Mouse (Mus musculus): Measurements from ENCODE around the gene Lsr.
"Not testable (repeated sequence)": the region's sequence is repeated elsewhere in the genome, so short reads cannot be mapped to it uniquely, and the experiment has no call there.

DNA sequence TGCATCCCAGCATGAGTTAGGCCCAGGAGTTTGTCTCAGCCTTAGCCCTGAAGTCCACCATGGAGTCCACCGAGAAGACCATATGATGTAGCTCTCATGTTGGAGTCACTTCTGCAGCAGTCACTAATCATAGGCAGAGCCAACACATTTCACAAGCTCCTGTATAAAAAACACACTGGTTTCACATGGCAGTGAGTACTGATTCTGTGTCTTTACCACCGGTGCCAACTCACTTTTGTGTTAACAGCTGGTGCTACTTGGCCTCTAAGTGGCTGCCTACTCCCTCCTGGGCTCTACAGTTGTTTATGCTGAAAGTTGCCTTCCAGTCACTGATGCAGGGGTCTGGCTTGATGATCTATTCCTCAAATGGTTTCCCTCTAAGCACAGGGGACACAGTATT is 48.7 kb downstream of the Lsr start, which contains the start of gene Hamp2:
- not testable (repeated sequence) for TF ChIP-seq CTCF (IDR thresholded peaks at IDR 0.05; ENCODE audit: borderline replicate concordance, insufficient read depth, low read length); POLR2A (IDR thresholded peaks at IDR 0.05; ENCODE audit: low read depth, low read length)
